Mouse (Mus musculus) hindbrain, postnatal 0 days (tissue): ENCODE measurements around the gene Slc6a8. TPM values are rescaled to one million over a fixed set of nuclear protein-coding genes. Genes with fewer than 3 reads are reported as not detected.

Experiments used
- ATAC-seq: fragments of 200-750 bp; cut with Nextera tagmentation; 2 replicates; pipeline ENCODE4 v1.8.0; 2017; ENCODE audit warnings: mild to moderate bottlenecking, moderate TSS enrichment, moderate library complexity
- DNase-seq: peaks from one replicate; pipeline ENCODE4 v3.0.0-alpha.2; 2015; ENCODE audit warnings: low spot score
- H3K27ac ChIP-seq: fragments of 300-500 bp; sonication (generic); 2 replicates; pipeline ENCODE4 v1.5.1; 2014; ENCODE audit warnings: mild to moderate bottlenecking
- H3K27me3 ChIP-seq: fragments of 300-500 bp; sonication (generic); 2 replicates; pipeline ENCODE4 v1.6.1; 2014; ENCODE audit warnings: low read length, mixed read lengths; ENCODE audit not compliant: insufficient read depth
- H3K36me3 ChIP-seq: fragments of 300-500 bp; sonication (generic); 2 replicates; pipeline ENCODE4 v1.6.1; 2014; ENCODE audit warnings: low read length, mixed read lengths; ENCODE audit not compliant: insufficient read depth
- H3K4me1 ChIP-seq: fragments of 300-500 bp; sonication (generic); 2 replicates; pipeline ENCODE4 v1.6.1; 2014; ENCODE audit warnings: antibody characterized with exemption, low read length, mixed read lengths; ENCODE audit not compliant: insufficient read depth
- H3K4me2 ChIP-seq: fragments of 300-500 bp; sonication (generic); 2 replicates; pipeline ENCODE4 v1.6.1; 2014; ENCODE audit warnings: low read depth, mild to moderate bottlenecking, low read length, moderate library complexity, mixed read lengths
- H3K4me3 ChIP-seq: fragments of 300-500 bp; sonication (generic); 2 replicates; pipeline ENCODE4 v1.5.1; 2014; ENCODE audit warnings: low read length
- H3K9ac ChIP-seq: fragments of 300-500 bp; sonication (generic); replicated peaks from 2 replicates; pipeline ENCODE4 v1.6.1; 2014; ENCODE audit warnings: mild to moderate bottlenecking, low read length, moderate library complexity, mixed read lengths
- H3K9me3 ChIP-seq: fragments of 300-500 bp; sonication (generic); 2 replicates; pipeline ENCODE4 v1.6.1; 2016; ENCODE audit warnings: low read length, mixed read lengths
- CTCF ChIP-seq: IDR thresholded peaks from 2 replicates; pipeline ENCODE4 v1.5.1; 2016; ENCODE audit warnings: antibody characterized with exemption, control low read depth, low read depth
- WGBS: fragments of 180-500 bp; shearing (Covaris S2); extraction: QIAGEN DNeasy Blood & Tissue Kit; methylation state at CpG from one replicate; pipeline ENCODE4 v1.1.7; 2014; 5-methylcytosine and 5-hydroxymethylcytosine counted together
- polyA plus RNA-seq: library from polyadenylated mRNA; unstranded; fragments of >200 nt; fragmentation: Nextera tagmentation; extraction: Ambion mirVana; gene quantifications from 2 replicates; pipeline ENCODE4 v1.2.1, GENCODE M21; 2015
- total RNA-seq: library from RNA; depleted of rRNA; stranded (reverse); fragments of >200 nt; gene quantifications from 2 replicates; pipeline ENCODE4 v1.2.3, GENCODE M21; 2014

The Slc6a8 gene
- total and polyA plus RNA-seq, 2 experiments from 2014 or later, result 8.2 to 61.1 TPM

DNA sequence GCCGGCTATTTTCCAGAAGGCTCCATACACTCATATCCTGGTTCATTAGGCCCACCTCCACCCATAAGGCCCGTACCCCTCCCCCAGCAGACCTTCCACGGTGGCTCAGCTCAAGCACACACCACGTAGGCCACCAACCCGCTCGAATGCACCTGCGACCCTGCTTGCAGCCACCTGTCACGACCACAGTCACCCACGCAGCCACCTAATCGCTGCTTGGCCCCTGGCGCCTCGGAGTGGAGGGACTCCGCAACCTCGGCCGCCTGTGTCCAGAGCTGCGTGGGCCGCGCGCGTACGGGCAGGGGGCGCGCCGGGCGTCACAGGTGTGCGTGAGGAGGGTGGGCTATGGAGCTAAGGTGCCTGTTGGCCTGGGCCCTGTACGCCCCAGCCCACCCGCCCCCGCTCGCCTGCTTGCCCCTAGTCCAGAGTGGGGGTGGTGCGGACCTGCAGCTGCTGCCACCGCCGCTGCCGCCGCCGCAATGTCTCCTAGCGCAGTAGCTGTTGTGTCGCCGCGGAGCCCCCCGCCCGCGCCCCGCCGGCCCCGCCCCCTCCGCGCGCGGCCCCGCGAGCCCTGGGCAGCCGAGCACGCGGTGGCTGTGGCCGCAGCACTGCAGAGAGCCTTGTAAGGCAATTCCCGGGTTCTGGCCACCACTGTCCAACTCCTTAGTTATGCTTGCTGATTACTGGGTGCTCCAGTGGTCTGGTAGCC, 13.2 kb upstream of the Slc6a8 start, which contains the start of gene Pnck:
Gene Pnck, minus strand, starts transcription at position 543 of the 709 bp plus-strand sequence.
- ATAC-seq (peak; percentile 73), DNase-seq (peak; percentile 70)
- peak within 1 kb of the TSS; percentile 46 for H3K4me3 ChIP-seq
- peak within 1 kb of the TSS; percentile 60 for H3K4me2 ChIP-seq
- no peaks in the 10 kb centered on the region for H3K36me3 ChIP-seq
- H3K4me1 ChIP-seq, result no peaks in the 10 kb centered on the region
- no peaks in the 10 kb centered on the region for H3K27me3 ChIP-seq
- peak within 1 kb of the TSS; percentile 67 for H3K9ac ChIP-seq
- H3K27ac ChIP-seq, result peak within 1 kb of the TSS; percentile 80
- H3K9me3 ChIP-seq, result no peaks in the 10 kb centered on the region
- 37% methylated on average over 40 of the region's 57 CpGs for WGBS
- TF ChIP-seq CTCF, result no peak

DNA sequence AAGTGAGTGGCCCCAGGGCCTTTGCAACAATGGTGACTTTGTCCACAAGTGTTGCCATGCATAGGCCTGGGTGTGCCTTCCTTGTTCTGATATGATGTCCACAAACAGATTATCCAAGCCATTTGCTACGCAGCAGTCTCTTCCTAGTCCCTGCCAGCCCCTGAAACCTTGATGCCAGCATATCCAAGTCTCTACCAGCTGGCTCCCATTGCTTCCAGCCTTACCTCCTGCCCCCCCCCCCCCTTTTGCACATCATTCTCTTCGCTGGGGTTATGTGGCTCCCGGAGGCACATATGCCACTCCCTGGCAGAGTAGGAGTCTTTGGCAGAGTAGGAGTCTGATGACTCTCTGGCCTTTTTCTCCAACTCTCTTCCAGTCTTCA, 12.7 kb upstream of the Slc6a8 start:
- no peak for DNase-seq
- Histone ChIP-seq H3K27ac (peak overlapping the region; percentile 80; the same call in 1 of the 2 replicates), H3K27me3 (no peaks in the 10 kb centered on the region), H3K36me3 (no peaks in the 10 kb centered on the region), H3K4me3 (peak overlapping the region; percentile 46), H3K9me3 (no peaks in the 10 kb centered on the region), H3K9ac (peak overlapping the region; percentile 67), H3K4me1 (no peaks in the 10 kb centered on the region), H3K4me2 (peak overlapping the region; percentile 60)
- peak; percentile 30 for ATAC-seq
- 42% methylated on average over 3 of the region's 3 CpGs for WGBS
- TF ChIP-seq CTCF, result no peak

DNA sequence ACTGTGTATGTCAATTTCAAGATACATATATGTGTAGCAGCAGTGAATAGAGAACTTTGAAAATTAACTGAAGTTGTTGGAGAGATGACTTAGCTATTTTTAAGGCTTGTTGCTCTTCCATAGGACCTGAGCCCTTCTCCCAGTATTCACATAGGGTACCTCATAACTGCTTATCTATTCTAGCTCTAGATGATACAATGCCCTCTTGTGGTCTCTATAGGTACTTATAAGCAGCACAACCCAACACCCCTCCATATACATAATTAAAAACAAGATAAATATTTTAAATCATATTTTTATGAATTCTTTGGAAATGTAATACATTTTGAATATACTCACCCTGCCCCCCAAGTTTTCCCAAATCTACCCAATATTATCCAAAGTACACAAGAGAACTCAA, 9.8 kb upstream of the Slc6a8 start:
- Histone ChIP-seq H3K4me2 (no peak overlapping the region), H3K9me3 (no peaks in the 10 kb centered on the region), H3K9ac (no peak overlapping the region), H3K27ac (no peak overlapping the region), H3K4me1 (no peaks in the 10 kb centered on the region), H3K36me3 (no peaks in the 10 kb centered on the region), H3K27me3 (no peaks in the 10 kb centered on the region), H3K4me3 (no peak overlapping the region)
- TF ChIP-seq CTCF, result peak; percentile 50
- ATAC-seq (no peak), DNase-seq (peak; percentile 59)

DNA sequence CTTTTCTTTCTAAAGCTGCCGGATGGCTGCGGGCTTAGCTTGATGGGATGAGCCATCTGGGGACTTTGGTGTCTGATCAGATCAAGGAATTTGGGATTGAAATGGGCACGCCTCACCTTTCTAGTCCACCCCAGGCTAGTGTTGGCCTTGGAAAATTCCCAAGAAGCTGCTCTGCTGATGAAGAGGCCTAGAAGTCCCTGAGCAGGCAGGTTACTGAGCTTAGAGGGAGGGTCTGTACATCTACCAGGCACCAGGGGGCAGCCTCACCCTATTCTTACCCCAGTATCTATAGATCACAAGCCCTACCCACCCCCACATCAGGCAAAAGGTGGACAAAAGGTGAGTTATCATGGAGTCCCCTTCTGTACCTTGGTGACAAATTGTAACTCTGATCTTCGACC, 919 bp upstream of the Slc6a8 start:
- no peaks in the 10 kb centered on the region for H3K36me3 ChIP-seq
- 60% methylated on average over 4 of the region's 4 CpGs for WGBS
- H3K4me3 ChIP-seq, result no peak overlapping the region
- TF ChIP-seq CTCF, result peak; percentile 64
- peak; percentile 63 for DNase-seq
- no peak overlapping the region for H3K9ac ChIP-seq
- peak overlapping the region; percentile 65; the same call in 1 of the 2 replicates for H3K4me2 ChIP-seq
- no peaks in the 10 kb centered on the region for H3K27me3 ChIP-seq
- H3K9me3 ChIP-seq, result no peaks in the 10 kb centered on the region
- no peak overlapping the region for H3K27ac ChIP-seq
- H3K4me1 ChIP-seq, result no peaks in the 10 kb centered on the region
- peak; percentile 58 for ATAC-seq

- Histone ChIP-seq H3K36me3 (no peaks in the 10 kb centered on the region), H3K4me2 (peak overlapping the region; percentile 65), H3K4me1 (no peaks in the 10 kb centered on the region), H3K9me3 (no peaks in the 10 kb centered on the region), H3K9ac (peak overlapping the region; percentile 74), H3K27ac (peak overlapping the region; percentile 73), H3K27me3 (no peaks in the 10 kb centered on the region), H3K4me3 (peak overlapping the region; percentile 58)
- DNase-seq (peak; percentile 8), ATAC-seq (peak; percentile 3; the same call in 1 of the 2 replicates)
- no peak for TF ChIP-seq CTCF
- WGBS, result 33% methylated on average over 30 of the region's 42 CpGs
Measured at GRCm38 (mm10) chrX:73673619-73673967, 643 bp downstream of the Slc6a8 start.

- H3K4me3 ChIP-seq, result peak overlapping the region; percentile 58
- 28% methylated on average over 20 of the region's 20 CpGs for WGBS
- no peaks in the 10 kb centered on the region for H3K4me1 ChIP-seq
- H3K9me3 ChIP-seq, result no peaks in the 10 kb centered on the region
- H3K4me2 ChIP-seq, result peak overlapping the region; percentile 65
- H3K9ac ChIP-seq, result peak overlapping the region; percentile 74
- H3K27ac ChIP-seq, result peak overlapping the region; percentile 73; the same call in 1 of the 2 replicates
- no peaks in the 10 kb centered on the region for H3K36me3 ChIP-seq
- ATAC-seq, result peak; percentile 68
- no peak for TF ChIP-seq CTCF
- peak; percentile 36 for DNase-seq
- H3K27me3 ChIP-seq, result no peaks in the 10 kb centered on the region
Measured at GRCm38 (mm10) chrX:73673968-73674661, 1.2 kb downstream of the Slc6a8 start.
